Mouse (Mus musculus) liver, embryonic 13.5 days (tissue): ENCODE measurements at regions not wholly inside any gene's neighbourhood (a gene's known extent, or its start where the extent isn't known, plus 50 kb on each side); places are given as distances from the start of the nearest gene placed in this dataset.
A peak's percentile ranks its signal among the peaks of the same experiment; 100 is the strongest.

Source experiments
- ATAC-seq: fragments of 200-750 bp; cut with Nextera tagmentation; 2 replicates; pipeline ENCODE4 v1.8.0; 2017; ENCODE audit warnings: low read depth, mild to moderate bottlenecking, moderate number of reproducible peaks, moderate library complexity
- DNase-seq: peaks from one replicate; pipeline ENCODE4 v3.0.0; 2022
- H3K27ac ChIP-seq: fragments of 300-500 bp; sonication (generic); 2 replicates; pipeline ENCODE4 v1.5.1; 2015; ENCODE audit warnings: moderate library complexity, mild to moderate bottlenecking, inconsistent platforms
- H3K27me3 ChIP-seq: fragments of 300-500 bp; sonication (generic); 2 replicates; pipeline ENCODE4 v1.6.1; 2015; ENCODE audit warnings: mild to moderate bottlenecking, inconsistent platforms
- H3K36me3 ChIP-seq: fragments of 300-500 bp; sonication (generic); 2 replicates; pipeline ENCODE4 v1.6.1; 2015; ENCODE audit warnings: mild to moderate bottlenecking, inconsistent platforms
- H3K4me1 ChIP-seq: fragments of 300-500 bp; sonication (generic); replicated peaks from 2 replicates; pipeline ENCODE4 v1.6.1; 2015; ENCODE audit warnings: inconsistent platforms
- H3K4me2 ChIP-seq: fragments of 300-500 bp; sonication (generic); 2 replicates; pipeline ENCODE4 v1.6.1; 2015; ENCODE audit warnings: inconsistent platforms, mild to moderate bottlenecking, moderate library complexity
- H3K4me3 ChIP-seq: fragments of 300-500 bp; sonication (generic); replicated peaks from 2 replicates; pipeline ENCODE4 v1.5.1; 2015; ENCODE audit warnings: mild to moderate bottlenecking, inconsistent platforms
- H3K9ac ChIP-seq: fragments of 300-500 bp; sonication (generic); 2 replicates; pipeline ENCODE4 v1.6.1; 2015; ENCODE audit warnings: mild to moderate bottlenecking, inconsistent platforms
- H3K9me3 ChIP-seq: fragments of 300-500 bp; sonication (generic); replicated peaks from 2 replicates; pipeline ENCODE4 v1.6.1; 2016; ENCODE audit warnings: inconsistent platforms
- WGBS: fragments of 180-500 bp; shearing (Covaris S2); methylation state at CpG from one replicate; pipeline ENCODE4 v1.1.7; 2015; ENCODE audit not compliant: insufficient replicate concordance; 5-methylcytosine and 5-hydroxymethylcytosine counted together

DNA sequence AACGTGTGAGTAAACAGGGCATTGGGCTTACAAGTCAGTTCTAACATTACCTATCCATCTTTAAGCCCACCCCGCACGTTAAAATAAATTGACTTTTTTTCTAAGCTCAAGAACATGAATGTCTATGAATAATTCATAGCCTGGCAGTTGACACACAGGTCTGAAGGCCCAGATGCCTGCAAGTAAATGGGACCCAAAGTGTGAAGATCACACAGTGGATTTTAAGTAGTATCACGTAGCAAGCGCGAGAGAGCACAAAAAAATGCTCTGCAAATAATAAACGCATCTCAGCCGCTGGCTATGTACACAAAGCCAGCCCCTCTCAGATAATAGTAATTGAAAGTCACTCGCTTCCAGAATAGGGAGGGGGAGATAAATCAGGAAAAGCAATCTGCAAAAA, 410.1 kb upstream of the Gm6657 start:
- H3K9me3 ChIP-seq: no peaks in the 10 kb centered on the region
- no peaks in the 10 kb centered on the region for H3K36me3 ChIP-seq
- WGBS: 73% methylated on average over 9 of the region's 9 CpGs
- no peak for ATAC-seq
- H3K27me3 ChIP-seq: no peaks in the 10 kb centered on the region
- no peak overlapping the region for H3K27ac ChIP-seq
- H3K9ac ChIP-seq: no peak overlapping the region
- H3K4me2 ChIP-seq: no peak overlapping the region
- H3K4me1 ChIP-seq: no peaks in the 10 kb centered on the region
- DNase-seq: no peak
- H3K4me3 ChIP-seq: no peak overlapping the region

DNA sequence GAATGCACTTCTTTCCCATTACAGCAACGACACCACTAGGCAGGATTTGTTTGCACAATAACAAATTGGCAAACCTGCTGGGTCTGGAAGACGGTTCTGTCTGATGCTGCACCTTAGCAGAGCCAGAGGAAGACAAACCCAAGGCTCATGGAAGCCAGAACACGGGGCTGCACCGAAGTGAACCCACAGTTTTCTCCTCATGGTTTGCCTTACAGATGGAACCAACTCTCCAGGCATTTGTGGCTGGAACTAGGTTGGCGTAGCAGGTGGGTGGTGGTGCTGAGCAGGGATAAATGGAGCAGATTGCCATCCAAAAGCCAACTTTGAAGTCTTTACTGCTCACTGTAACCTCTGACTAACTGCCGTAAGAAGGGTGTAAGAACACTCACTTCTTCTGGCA, 408.4 kb upstream of the Gm6657 start:
- Histone ChIP-seq H3K4me1 (peaks cover 6% of the 10 kb centered on the region; the same call in 1 of the 2 replicates), H3K4me3 (no peak overlapping the region), H3K4me2 (no peak overlapping the region), H3K36me3 (no peaks in the 10 kb centered on the region), H3K27ac (no peak overlapping the region), H3K27me3 (no peaks in the 10 kb centered on the region), H3K9ac (no peak overlapping the region), H3K9me3 (no peaks in the 10 kb centered on the region)
- WGBS: 71% methylated on average over 6 of the region's 6 CpGs
- DNase-seq (no peak), ATAC-seq (no peak)

DNA sequence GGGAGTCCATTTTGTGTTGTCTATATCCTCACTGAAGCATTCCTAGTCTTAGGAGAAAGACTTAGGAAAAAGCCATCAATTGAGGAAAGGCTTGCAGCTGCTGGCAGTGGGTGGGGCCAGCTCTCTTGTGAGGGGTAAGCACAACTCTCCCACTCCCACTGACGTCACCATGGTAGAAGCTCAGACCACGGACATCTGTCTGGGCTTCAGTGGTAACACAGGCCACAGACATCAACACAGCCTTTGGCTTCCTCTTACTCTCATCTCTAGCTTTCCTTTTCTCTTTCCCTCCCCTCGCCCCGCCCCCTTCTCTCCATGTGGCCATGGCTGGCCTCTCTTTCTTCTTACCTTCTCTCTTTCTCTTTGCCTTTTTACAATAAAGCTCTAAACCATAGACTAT, 407.4 kb upstream of the Gm6657 start:
- H3K4me1 ChIP-seq: peaks cover 6% of the 10 kb centered on the region; the same call in 1 of the 2 replicates
- no peaks in the 10 kb centered on the region for H3K36me3 ChIP-seq
- ATAC-seq: no peak
- DNase-seq: no peak
- no peak overlapping the region for H3K9ac ChIP-seq
- H3K9me3 ChIP-seq: no peaks in the 10 kb centered on the region
- no peak overlapping the region for H3K27ac ChIP-seq
- no peak overlapping the region for H3K4me3 ChIP-seq
- H3K27me3 ChIP-seq: no peaks in the 10 kb centered on the region
- no peak overlapping the region for H3K4me2 ChIP-seq
- 36% methylated on average over 4 of the region's 4 CpGs for WGBS

DNA sequence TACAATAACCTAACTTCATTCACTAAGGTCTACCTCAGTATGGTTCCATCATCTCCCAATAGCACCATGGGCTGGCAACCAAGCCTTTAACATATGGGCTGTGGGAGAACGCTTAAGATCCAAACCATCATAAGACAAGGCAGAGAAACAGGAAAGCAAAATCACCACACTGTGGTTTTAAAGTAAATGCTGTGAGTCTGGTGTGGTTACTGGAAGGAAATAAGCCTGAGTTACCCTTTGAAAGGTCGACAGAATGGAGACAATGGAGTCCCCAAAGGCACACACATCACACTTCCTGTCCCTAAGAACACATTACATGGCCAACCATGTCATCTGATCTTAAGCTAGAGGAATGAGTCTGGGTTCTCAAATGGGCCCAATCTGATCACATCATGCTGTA, 405.8 kb upstream of the Gm6657 start:
- Histone ChIP-seq H3K9me3 (no peaks in the 10 kb centered on the region), H3K27me3 (no peaks in the 10 kb centered on the region), H3K4me1 (peaks cover 6% of the 10 kb centered on the region; the same call in 1 of the 2 replicates), H3K4me2 (no peak overlapping the region), H3K27ac (no peak overlapping the region), H3K36me3 (no peaks in the 10 kb centered on the region), H3K9ac (no peak overlapping the region), H3K4me3 (no peak overlapping the region)
- ATAC-seq (no peak), DNase-seq (no peak)
- WGBS: 31% methylated on average over 2 of the region's 2 CpGs

DNA sequence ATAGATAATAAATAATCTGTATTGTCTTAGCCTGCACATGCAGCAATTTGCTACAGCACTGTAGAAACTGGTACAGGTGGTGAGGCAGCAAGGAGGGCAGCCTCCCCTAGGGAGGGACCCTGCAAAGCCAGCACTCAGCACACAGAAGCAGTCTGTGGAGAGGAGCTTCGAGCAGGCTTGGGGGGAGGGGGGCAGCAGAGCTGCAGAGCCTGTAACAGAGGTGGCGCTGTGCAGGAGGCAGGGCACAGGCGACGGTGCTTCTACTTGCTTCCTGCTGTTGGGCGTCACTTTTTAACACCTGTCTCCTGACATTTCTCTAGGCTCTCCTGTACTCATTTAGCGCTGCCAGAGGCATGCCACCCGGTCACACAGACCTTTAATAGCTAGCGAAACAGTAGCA, 404.6 kb upstream of the Gm6657 start:
- ATAC-seq: no peak

DNA sequence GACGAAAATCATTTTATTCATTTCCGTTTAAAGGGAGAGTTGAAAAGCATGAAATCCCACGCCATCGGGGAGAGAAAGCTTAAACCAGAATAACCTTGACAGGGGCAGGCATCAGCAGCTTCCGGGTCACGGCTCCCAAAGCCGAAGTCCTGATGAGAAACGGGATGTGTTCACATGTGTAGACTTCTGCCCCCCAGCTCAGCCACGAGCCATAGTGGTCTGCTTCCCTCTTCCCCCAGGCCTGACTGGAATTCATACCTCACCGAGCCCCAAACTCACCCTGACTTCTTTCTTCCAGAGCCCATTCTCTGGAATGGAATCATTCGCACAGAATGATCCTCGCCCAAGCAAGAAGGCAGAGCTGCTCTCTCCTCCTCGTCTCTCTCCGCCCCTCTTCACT, 404.2 kb upstream of the Gm6657 start:
- Histone ChIP-seq H3K4me2 (peak overlapping the region; percentile 44), H3K4me3 (0 out of 2 replicates have a peak overlapping the region, but pooled peaks have one; percentile 4), H3K36me3 (no peaks in the 10 kb centered on the region), H3K9ac (no peak overlapping the region), H3K4me1 (peaks cover 6% of the 10 kb centered on the region; the same call in 1 of the 2 replicates), H3K27ac (no peak overlapping the region), H3K27me3 (no peaks in the 10 kb centered on the region), H3K9me3 (no peaks in the 10 kb centered on the region)
- ATAC-seq: no peak
- WGBS: 24% methylated on average over 14 of the region's 14 CpGs
- no peak for DNase-seq

More for the DNA sequence above, 404.6 kb upstream of the Gm6657 start:
- Histone ChIP-seq H3K9me3 (no peaks in the 10 kb centered on the region), H3K4me1 (peaks cover 6% of the 10 kb centered on the region; the same call in 1 of the 2 replicates), H3K27ac (no peak overlapping the region), H3K4me3 (0 out of 2 replicates have a peak overlapping the region, but pooled peaks have one; percentile 4), H3K9ac (no peak overlapping the region), H3K27me3 (no peaks in the 10 kb centered on the region), H3K36me3 (no peaks in the 10 kb centered on the region), H3K4me2 (peak overlapping the region; percentile 44)
- DNase-seq: no peak
- WGBS: 5% methylated on average over 8 of the region's 8 CpGs

DNA sequence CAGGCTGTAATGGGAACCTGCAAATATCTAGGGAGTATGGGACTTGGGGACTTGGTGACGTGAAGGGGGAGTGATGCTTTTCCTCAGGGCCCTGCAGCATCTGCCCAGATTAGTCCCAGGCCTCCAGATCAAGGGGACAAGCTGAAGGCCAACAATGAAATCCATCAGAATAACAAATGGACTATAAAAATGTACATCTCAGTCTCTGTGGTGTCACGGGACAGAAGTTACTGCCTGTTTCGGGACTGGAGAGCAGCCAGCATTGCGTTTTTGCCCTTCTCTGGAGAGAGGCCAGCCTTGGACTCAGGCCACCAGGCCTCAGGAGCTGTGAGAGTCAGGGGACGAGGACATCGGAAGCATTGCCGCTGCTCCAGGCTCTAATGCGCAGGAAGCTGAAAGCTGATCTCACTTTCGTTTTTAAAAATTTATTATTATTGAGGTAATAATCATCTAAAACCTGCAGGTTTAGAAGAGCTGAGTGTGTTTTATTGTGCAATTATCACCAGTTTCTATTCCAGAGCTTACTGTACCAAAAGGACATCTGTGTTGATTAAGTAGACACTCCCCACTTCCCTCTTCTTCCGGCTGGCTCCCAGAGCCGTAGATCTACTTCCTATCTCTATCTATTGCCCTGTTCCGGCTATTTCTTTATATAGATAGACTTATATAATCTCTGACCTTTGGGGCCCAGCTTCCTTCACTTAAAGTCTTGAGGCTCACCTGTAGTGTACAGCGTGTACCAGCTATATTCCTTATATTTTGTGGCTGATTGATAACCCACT, 403.0 kb upstream of the Gm6657 start:
- no peak overlapping the region for H3K27ac ChIP-seq
- H3K36me3 ChIP-seq: no peaks in the 10 kb centered on the region
- no peaks in the 10 kb centered on the region for H3K27me3 ChIP-seq
- no peak overlapping the region for H3K4me2 ChIP-seq
- peaks cover 6% of the 10 kb centered on the region; the same call in 1 of the 2 replicates for H3K4me1 ChIP-seq
- DNase-seq: no peak
- no peak overlapping the region for H3K4me3 ChIP-seq
- no peak for ATAC-seq
- 62% methylated on average over 13 of the region's 13 CpGs for WGBS
- no peak overlapping the region for H3K9ac ChIP-seq
- H3K9me3 ChIP-seq: no peaks in the 10 kb centered on the region

DNA sequence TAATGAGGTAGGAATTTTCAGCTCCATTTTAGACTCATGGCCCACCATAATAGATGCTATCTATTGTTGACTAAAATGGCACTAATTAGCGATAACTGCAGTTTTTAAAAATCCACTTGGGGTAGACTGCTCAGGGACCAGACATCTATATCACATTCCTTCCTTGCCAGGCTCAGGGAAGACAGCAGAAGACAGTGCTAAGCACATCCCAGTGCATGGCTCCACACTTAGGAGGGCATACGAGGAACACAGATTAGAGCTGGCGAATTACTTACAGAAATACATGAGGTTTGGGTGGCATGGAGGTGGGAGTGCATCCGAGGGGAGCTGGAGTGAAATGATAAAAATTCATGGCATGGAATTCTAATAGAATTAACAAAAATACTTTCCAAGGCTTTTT, 395.5 kb upstream of the Gm6657 start:
- no peak overlapping the region for H3K4me2 ChIP-seq
- WGBS: 64% methylated on average over 4 of the region's 4 CpGs
- no peaks in the 10 kb centered on the region for H3K4me1 ChIP-seq
- no peak overlapping the region for H3K27ac ChIP-seq
- ATAC-seq: no peak
- H3K27me3 ChIP-seq: no peaks in the 10 kb centered on the region
- no peak overlapping the region for H3K4me3 ChIP-seq
- no peaks in the 10 kb centered on the region for H3K9me3 ChIP-seq
- DNase-seq: no peak
- no peaks in the 10 kb centered on the region for H3K36me3 ChIP-seq
- no peak overlapping the region for H3K9ac ChIP-seq

DNA sequence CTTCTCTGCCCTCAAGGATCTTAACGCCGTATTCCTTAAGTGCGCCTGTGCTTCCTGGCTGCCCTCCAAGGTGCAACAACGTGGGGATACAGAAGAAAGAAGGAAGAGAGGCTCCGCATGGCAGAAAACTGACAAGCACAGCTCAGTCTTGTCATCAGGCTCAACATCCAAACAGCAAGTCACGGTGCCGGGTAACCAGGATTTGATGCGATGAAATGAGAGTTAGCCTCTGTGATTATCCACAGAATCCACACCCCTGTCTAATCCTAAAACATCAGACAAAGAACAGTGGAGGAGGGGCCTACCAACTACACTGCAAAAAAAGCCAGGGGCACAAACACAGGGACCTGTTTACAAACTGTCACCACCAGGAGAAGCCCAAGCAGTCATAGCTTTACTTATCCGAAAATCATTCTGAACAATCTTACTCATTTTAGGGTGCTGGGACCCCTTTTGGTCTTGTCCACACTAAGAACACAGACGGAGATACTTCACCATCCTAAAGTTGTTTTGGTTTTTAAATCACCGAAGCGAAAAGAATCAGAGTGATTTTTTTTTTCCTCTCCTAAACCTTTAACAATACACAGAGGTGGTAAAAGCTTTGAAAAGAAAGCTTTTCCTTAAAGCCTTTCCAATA, 394.8 kb upstream of the Gm6657 start:
- H3K9me3 ChIP-seq: no peaks in the 10 kb centered on the region
- WGBS: 63% methylated on average over 12 of the region's 12 CpGs

DNA sequence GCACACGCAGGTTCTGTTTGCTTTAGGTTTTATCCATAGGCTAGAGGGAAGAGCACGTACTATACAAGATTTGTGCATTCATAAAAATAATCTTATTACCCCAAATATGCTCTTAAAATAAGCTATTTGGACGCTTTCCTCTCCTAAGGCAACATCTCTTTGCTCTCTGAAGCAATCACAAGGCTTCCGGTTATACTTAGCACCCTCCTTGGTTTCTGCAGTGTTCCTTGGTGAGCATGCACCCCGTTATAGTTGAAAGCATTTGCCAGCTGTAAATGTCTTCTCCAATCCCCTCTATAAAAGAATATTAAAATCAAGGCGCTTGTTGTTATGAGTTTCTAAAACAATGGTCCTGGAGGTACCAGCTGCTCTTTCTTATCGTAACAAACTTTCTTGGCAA, 386.4 kb upstream of the Gm6657 start:
- H3K36me3 ChIP-seq: no peaks in the 10 kb centered on the region
- no peak overlapping the region for H3K4me2 ChIP-seq
- 71% methylated on average over 7 of the region's 7 CpGs for WGBS
- no peaks in the 10 kb centered on the region for H3K27me3 ChIP-seq
- no peak overlapping the region for H3K9ac ChIP-seq
- no peak overlapping the region for H3K27ac ChIP-seq
- DNase-seq (no peak), ATAC-seq (no peak)
- no peaks in the 10 kb centered on the region for H3K9me3 ChIP-seq
- H3K4me1 ChIP-seq: no peaks in the 10 kb centered on the region
- no peak overlapping the region for H3K4me3 ChIP-seq

More for the DNA sequence above, 394.8 kb upstream of the Gm6657 start:
- Histone ChIP-seq H3K4me1 (no peaks in the 10 kb centered on the region), H3K9ac (no peak overlapping the region), H3K36me3 (no peaks in the 10 kb centered on the region), H3K27me3 (no peaks in the 10 kb centered on the region), H3K4me2 (no peak overlapping the region), H3K4me3 (no peak overlapping the region), H3K27ac (no peak overlapping the region)
- no peak for ATAC-seq
- DNase-seq: no peak

DNA sequence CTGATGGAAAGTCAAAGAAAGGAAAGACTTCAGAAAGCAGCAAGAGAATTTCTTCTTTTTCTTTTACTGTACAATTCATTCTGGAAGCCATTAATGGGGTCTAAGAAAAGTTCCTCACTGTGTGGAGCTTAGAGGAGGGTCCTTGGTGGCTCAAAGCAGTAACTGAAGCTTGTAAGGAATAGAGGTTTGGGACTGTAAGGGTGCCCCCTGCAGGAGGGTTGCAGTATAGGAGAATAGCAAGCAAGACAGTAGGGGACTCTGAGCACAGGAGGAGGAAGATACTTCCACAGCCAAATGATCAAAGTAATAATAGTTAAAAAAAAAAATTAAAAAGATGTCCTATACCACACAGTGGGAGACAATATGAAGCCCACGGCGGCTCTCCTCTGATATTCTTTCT, 382.8 kb upstream of the Gm6657 start:
- 36% methylated on average over 2 of the region's 2 CpGs for WGBS
- ATAC-seq (no peak), DNase-seq (no peak)
- Histone ChIP-seq H3K9ac (no peak overlapping the region), H3K9me3 (no peaks in the 10 kb centered on the region), H3K4me3 (no peak overlapping the region), H3K36me3 (no peaks in the 10 kb centered on the region), H3K4me2 (no peak overlapping the region), H3K27me3 (no peaks in the 10 kb centered on the region), H3K27ac (no peak overlapping the region), H3K4me1 (no peaks in the 10 kb centered on the region)

DNA sequence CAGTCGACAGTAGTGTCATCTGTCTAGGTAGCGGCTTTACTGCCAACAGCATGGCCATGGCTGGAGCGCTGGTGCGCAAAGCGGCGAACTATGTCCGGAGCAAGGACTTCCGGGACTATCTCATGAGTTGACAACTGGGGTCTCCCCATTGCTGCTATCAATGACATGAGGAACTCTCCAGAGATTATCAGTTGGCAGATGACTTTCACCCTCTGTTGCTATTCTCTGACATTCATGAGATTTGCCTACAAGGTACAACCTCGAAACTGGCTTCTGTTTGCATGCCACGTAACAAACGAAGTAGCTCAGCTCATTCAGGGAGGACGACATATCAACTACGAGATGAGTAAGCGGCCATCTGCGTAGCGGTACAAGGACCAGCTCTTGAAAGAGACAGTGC, 374.6 kb upstream of the Gm6657 start:
- Histone ChIP-seq H3K27ac (no peak overlapping the region), H3K4me1 (no peaks in the 10 kb centered on the region), H3K4me3 (no peak overlapping the region), H3K27me3 (no peaks in the 10 kb centered on the region), H3K36me3 (no peaks in the 10 kb centered on the region), H3K9ac (no peak overlapping the region), H3K4me2 (no peak overlapping the region), H3K9me3 (no peaks in the 10 kb centered on the region)
- 80% methylated on average over 16 of the region's 16 CpGs for WGBS
- no peak for DNase-seq
- ATAC-seq: no peak
